Mouse (Mus musculus) erythroblast, embryonic 14.5 days (primary cell): ENCODE data around the gene Atp1b3.

ENCODE experiments used
- GATA1 ChIP-seq: IDR thresholded peaks from 2 replicates; pipeline ENCODE4 v1.6.1; 2012; ENCODE audit warnings: low read length, inconsistent platforms, mixed read lengths
- TAL1 ChIP-seq: IDR thresholded peaks from 3 replicates; pipeline ENCODE4 v1.6.1; 2012; ENCODE audit warnings: low read length, inconsistent platforms, mixed read lengths

- TF ChIP-seq TAL1 (no peak), GATA1 (no peak)
Measured at GRCm38 (mm10) chr9:96391921-96392320, 27.7 kb upstream of the Atp1b3 start.
